Mouse (Mus musculus): Measurements from ENCODE around the gene Borcs6.

Borcs6 gene

DNA sequence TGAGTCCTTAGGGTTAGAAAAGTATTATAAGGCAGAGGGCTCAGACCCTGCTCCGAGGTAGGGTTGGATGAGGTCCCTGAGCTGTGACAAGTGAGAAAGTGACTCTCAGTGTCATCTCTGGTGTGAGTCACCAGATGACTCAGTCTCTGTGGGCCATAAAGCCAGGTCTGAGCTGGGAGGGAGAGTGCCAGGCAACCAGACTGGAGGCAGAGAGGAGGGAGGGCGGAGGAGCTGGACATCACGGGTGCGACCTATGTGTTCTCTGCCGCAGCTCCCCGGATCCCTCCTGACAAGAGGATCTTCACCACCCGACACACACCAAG, 42.8 kb downstream of the Borcs6 start:
- DNase-seq (ENCODE audit: low spot score in 2 of 2): no peak

DNA sequence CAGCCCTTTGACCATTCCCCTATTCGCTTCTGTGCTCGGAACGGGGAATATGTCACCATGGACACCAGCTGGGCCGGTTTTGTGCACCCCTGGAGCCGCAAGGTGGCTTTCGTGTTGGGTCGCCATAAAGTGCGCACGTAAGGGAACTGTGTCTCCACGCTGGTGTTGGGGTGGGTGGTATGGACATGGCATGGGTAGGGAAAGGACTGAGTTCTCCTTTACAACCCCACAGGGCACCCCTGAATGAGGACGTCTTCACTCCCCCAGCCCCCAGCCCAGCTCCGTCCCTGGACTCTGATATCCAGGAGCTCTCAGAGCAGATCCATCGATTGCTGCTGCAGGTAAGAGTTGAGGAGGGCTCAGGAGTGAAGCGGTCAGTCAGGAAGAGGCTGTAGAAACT, 43.6 kb downstream of the Borcs6 start:
- no peak for DNase-seq (ENCODE audit: low spot score in 2 of 2)

DNA sequence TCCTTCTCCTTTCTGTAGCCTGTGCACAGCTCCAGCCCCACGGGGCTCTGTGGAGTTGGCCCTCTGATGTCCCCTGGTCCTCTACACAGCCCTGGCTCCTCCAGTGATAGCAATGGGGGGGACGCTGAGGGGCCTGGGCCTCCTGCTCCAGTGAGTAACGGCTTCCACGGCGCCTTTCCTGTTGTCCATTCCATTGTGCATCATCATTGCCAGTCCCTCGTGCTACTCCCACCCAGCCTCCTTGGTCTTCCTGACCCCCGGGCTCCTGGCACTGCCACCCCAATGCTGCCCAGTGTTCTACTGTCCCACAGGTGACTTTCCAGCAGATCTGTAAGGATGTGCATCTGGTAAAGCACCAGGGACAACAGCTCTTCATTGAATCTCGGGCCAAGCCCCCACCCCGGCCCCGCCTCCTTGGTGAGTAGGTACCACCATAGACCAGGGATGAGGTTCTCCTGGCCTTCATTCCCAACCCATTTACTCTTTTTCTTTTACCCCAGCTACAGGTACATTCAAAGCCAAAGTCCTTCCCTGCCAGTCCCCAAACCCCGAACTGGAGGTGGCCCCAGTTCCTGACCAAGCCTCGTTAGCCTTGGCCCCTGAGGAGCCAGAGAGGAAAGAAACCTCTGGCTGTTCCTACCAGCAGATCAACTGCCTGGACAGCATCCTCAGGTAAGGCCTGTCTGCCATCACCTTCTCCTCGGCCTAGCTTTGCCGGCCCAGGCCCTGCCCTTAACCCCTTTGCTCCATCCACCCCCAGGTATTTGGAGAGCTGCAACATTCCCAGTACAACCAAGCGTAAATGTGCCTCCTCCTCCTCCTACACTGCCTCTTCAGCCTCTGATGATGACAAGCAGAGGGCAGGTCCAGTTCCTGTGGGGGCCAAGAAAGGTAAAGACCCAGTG, 44.3 kb downstream of the Borcs6 start:
- DNase-seq (ENCODE audit: low spot score in 2 of 2): no peak

- DNase-seq (ENCODE audit: low spot score in 2 of 2): no peak
Observed at GRCm38 (mm10) chr11:69104487-69104886, 45.0 kb downstream of the Borcs6 start.

DNA sequence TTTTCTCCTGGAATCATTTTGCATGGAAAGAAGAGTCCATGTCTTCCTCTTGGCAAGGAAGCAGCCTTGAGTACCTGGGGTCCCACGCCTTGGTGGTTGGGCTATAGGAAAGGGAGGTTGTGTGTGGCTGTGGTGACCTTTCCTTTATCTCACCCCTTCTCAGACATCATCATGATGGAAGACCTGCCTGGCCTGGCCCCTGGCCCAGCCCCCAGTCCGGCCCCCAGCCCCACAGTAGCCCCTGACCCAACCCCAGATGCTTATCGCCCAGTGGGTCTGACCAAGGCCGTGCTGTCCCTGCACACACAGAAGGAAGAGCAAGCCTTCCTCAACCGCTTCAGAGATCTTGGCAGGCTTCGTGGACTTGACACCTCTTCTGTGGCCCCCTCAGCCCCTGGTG, 45.7 kb downstream of the Borcs6 start:
- DNase-seq (ENCODE audit: low spot score in 2 of 2): no peak

- no peak for DNase-seq (ENCODE audit: low spot score in 2 of 2)
Observed at GRCm38 (mm10) chr11:69105796-69106195, 46.3 kb downstream of the Borcs6 start.

GRCm38 (mm10) chr11:69106299-69106698, 46.8 kb downstream of the Borcs6 start:
- DNase-seq (ENCODE audit: low spot score in 2 of 2): no peak

DNA sequence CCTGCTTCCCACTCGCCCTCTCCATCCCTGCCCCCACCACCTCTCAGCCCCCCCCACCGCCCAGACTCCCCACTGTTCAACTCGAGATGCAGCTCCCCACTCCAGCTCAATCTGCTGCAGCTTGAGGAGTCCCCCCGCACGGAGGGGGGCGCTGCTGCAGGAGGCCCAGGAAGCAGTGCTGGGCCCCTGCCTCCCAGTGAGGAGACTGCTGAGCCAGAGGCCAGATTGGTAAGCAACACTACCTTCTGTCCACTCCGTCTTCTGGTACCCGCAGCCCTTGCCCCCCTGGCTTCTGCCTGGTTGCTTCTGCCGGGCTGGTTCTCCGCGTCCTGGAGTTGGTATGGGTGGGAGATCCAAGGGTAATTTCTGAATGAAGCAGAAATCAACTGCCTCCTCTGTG, 47.3 kb downstream of the Borcs6 start:
- no peak for DNase-seq (ENCODE audit: low spot score in 2 of 2)

DNA sequence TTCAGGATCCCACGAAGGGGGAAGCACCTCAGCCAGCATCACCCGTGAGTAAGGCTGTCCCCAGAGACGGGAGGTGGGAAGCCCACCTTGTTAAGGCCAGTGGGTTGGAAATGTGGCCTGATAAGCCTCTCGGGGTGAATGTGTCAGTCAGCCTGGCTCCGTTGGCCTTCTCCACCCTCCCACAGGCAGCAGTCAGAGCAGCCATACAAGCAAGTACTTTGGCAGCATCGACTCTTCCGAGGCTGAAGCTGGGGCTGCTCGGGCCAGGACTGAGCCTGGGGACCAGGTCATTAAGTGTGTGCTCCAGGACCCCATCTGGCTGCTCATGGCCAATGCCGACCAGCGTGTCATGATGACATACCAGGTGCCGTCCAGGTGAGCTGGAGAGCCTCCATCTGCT, 48.2 kb downstream of the Borcs6 start:
- no peak for DNase-seq (ENCODE audit: low spot score in 2 of 2)

GRCm38 (mm10) chr11:69108223-69108622, 48.7 kb downstream of the Borcs6 start:
- DNase-seq (ENCODE audit: low spot score in 2 of 2): no peak

GRCm38 (mm10) chr11:69109032-69109900, 49.7 kb downstream of the Borcs6 start:
- DNase-seq (ENCODE audit: low spot score in 2 of 2): no peak

GRCm38 (mm10) chr11:69110319-69111046, 51.0 kb downstream of the Borcs6 start:
- DNase-seq (ENCODE audit: low spot score in 2 of 2): peak; percentile 87 to 98
